Mouse (Mus musculus) lung, postnatal 4 days (tissue): ENCODE measurements around the gene Clrn1.
"Not testable (repeated sequence)": the region's sequence is repeated elsewhere in the genome, so short reads cannot be mapped to it uniquely, and the experiment has no call there.

ENCODE experiments used
- DNase-seq, 2 experiments: peaks; one replicate each; pipeline ENCODE4 v3.0.0; 2021

Clrn1 gene

GRCm38 (mm10) chr3:58884801-58885573 lies at the start of gene Clrn1:
Gene Clrn1 (minus strand): TSS chr3:58885340.
- DNase-seq: no peak

DNA sequence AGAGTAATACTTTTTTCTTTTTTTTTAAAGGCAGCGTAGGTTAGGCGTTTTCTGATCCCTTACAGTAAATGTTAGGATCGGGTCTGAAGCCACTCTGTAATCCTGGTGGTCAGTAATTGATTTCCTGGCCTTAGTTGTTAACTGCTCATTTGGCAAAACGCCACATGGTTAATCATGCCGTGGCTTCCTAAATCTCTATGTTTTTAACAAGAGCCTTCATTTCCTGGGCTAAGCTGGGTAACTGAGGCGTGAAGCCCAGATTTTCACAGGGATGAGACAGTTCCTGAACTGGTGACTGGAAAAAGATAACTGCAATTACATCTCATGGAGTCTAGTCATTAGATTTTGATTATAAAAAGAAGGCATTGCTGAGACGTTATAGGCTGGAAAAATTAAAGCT lies 38.9 kb upstream of the Clrn1 start:
- no peak for DNase-seq

GRCm38 (mm10) chr3:58923140-58923539 lies 38.0 kb upstream of the Clrn1 start:
- DNase-seq: no peak

GRCm38 (mm10) chr3:58922636-58923035 lies 37.5 kb upstream of the Clrn1 start:
- DNase-seq: no peak

GRCm38 (mm10) chr3:58921316-58921715 lies 36.2 kb upstream of the Clrn1 start:
- DNase-seq: no peak

GRCm38 (mm10) chr3:58904656-58905055 lies 19.5 kb upstream of the Clrn1 start:
- DNase-seq: no peak

- no peak for DNase-seq
Observed at GRCm38 (mm10) chr3:58902051-58902758, 17.1 kb upstream of the Clrn1 start.

DNA sequence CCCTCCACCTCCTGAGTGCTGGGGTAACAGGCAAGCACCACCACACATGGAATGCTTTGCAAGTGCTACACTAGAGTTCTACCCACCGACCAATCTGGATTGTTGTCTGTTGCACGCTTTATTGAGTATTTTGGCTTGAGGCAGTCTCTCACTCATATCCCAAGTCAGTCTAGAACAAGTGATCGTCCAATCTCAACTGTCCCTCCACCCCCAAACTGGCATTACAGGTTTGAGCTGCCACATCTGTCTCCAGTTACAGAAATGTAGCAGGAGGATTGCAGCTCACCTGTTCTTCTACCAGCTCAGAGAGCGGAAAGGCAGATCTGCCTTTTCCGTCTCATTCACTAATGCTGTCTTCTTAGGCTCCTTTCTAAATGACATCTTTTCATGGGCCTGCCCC lies 10.0 kb upstream of the Clrn1 start:
- no peak for DNase-seq

- no peak for DNase-seq
Observed at GRCm38 (mm10) chr3:58894529-58894928, 9.4 kb upstream of the Clrn1 start.

DNA sequence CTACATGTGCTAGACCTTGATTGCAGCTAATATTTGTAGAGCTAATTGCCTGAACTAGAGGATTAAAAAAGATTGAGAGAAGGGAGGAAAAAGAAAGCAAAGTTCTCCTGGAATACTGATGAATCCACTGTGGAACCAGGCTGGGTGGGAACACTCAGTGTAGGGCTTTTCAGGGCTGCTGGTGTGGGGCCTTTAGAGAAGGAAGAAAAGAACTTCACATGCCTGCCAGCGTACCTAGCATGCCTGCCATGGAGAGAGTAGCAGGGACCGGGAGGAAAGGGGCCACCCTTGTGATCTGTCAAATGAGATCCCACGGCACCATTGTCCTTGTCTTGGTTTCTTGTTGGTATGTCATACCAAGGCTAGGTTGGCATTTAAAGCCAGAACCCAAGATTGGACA lies 4.5 kb upstream of the Clrn1 start:
- no peak for DNase-seq

GRCm38 (mm10) chr3:58888131-58888715 lies 3.1 kb upstream of the Clrn1 start:
- DNase-seq: no peak

DNA sequence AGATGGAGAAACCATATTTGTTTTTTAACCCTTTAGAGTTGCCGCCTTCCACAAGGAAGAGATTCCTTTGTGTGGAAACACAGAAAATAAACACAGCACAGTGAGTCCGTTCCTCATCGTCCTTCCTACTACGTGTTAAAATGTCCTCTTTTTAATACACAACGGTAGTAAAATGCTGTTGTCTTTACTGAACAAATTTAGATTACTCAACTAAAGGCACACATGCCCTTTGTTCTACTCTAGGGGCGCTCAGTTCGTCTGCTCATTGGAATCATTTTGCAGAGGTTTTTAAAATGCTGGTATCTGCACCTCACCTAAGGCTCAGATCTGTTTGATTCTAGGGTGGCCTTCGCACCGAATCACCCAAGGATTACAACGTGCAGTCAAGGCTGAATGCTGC lies 2.6 kb upstream of the Clrn1 start:
- no peak for DNase-seq

DNA sequence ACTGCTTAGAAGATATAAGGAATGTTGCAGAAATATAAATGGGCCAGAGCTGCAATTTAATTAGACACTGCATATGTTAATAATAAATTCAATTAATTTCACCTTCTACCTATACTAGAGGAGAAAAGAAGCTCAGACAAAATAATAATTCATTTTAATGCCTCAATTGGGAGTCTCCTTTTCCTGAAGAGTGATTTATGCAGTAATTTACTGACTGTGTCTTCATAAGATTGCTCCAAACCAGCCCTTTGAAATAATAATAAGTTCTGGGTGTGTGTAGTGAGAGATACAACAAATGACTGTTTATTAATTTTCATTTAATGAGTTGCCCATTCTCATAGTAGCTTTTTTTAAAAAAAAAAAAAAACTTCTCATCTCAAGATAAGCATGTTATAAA lies 1.6 kb downstream of the Clrn1 start:
- DNase-seq: no peak

DNA sequence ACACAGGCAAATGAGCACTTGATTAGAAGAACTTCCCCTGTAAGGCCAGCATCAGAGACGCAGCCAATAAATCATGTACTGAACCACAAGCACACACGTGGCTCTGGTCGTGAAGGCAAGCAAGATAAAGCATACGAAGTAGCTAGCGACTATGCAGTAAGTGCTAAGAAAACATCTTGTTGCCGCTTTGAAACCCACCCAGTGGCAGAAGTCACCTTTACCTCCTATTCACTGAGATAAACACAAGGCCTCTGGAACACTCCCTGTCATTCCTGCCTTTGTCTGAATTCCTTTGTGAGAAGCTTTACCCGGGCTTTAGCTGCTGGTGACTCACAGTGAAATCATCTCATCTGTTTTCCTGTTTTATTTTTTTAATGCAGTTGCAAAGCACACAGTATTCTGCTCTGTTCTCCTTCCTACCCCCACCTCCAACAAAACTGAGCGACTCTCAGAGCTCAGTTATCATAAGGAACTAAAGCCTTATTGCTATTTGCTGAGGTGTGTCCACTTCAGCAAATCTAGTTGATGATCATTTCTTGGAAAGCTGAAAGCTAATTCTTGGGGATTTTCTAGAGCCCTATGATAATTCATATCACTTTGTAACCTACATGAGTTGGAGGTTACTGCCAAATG lies 2.1 kb downstream of the Clrn1 start:
- no peak for DNase-seq

GRCm38 (mm10) chr3:58881016-58881415 lies 4.1 kb downstream of the Clrn1 start:
- DNase-seq: no peak

GRCm38 (mm10) chr3:58880181-58880580 lies 5.0 kb downstream of the Clrn1 start:
- no peak for DNase-seq

GRCm38 (mm10) chr3:58871882-58872281 lies 13.3 kb downstream of the Clrn1 start:
- not testable (repeated sequence) for DNase-seq

DNA sequence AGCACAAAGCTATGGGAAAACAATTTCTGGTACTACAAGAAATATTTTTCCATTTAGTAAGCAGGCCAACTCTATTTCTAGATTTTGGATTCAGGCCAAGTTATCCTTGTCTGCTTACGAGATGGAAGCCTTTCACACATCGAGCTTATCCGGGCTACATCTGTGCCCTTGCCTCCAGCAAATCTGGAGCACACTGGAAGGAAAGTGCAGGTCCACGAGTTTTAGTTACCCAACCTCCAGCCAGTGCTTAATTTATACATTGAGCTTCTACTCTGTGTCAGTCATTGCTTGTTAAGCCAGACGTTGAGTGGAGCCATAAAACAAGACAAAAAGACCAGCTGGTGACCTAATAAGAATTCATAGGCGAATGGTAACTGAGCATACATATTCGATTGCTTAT lies 19.4 kb downstream of the Clrn1 start:
- no peak for DNase-seq

- no peak for DNase-seq
Observed at GRCm38 (mm10) chr3:58862976-58863375, 22.2 kb downstream of the Clrn1 start.

DNA sequence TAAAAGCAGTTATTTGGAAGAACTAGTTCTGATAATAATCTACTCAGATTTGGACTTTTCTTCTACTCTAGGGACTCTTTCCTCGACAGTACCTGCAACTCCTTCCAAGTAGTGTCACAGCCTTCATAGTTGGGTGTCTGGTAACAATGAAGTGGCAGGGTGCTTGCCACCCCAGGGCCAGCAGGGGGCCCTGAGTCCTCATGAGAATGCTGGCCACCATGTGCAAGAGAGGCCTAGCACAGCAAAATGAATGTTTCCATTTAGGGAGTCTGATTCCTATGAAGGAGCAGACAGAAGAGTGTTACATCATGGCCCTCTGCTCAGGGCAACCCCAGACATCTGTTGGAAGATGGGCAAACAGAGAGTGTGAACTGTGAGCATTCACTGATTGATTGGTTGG lies 41.7 kb downstream of the Clrn1 start:
- no peak for DNase-seq

DNA sequence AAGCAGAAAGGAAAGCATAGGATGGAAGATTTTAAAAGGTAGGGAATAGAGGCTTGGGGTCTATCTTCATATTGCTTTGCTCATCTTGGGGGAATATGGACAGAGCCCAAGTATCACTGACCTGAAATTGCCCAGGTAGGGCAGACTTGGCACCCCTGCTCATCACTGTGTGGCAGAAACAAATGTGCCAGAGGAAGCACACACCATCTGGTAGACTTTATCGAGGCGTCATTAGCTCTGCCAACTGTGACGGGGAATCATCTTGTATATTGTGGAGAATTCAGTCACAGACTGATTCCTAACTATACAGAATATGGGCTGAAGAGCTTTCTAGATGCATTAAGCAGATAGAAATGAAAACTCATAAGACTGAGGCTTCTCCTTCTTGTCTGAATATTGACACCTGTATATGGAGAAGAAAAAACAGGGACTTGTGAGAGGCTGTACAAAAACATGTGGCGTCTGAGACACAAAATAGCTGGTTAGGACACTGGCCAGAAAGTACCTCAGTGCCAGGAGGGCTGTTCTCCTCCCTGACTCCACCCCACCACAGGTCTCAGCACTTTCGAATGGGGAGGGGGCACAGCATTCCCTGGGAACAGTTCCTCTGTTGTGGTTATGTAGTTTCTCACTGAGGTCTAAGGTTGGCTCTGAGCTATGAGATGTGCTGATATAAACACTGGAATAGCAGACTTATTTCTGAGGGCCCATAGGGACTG lies 51.5 kb downstream of the Clrn1 start:
- no peak for DNase-seq

DNA sequence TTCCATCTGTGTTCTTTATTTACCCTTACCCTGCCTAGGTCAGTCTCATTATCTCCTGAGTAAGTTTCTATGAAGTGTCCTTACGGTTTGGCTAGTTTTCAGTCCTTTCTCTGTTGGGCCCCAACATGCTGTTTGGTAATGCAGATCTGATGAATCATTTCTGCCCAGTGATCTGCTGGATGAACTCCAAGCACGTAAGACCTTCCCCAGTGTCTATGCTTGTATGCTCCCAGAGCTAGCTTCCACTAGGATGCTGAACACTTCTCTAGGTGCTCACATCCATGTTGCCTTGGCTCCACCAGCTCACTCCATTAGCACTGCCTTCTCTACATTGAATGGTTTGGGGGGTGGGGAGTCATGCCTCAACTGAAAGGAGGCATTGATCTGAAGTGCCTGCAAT lies 52.3 kb downstream of the Clrn1 start:
- DNase-seq: no peak

DNA sequence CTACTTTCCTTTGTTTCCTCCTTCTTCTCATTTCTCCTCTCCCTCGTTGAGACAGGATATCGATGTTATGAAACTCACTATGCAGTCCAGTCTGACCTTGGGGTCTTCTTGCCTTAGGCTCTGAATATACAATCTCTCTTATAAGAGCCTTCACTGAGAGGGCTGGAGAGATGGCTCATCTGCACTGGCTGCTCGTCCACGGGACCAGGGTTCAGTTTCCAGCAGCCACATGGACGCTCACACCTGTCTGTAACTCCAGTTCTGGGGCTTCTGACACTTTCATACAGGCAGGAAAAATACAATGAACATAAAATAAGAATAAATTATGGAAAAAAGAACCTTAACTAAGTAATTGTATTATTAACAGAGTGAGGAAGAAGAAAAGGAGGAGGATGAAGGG lies 53.6 kb downstream of the Clrn1 start:
- no peak for DNase-seq
